Mouse (Mus musculus) MEL (cell line): ENCODE measurements around the gene Adamts10.

Experiments
- MYB ChIP-seq: IDR thresholded peaks from 2 replicates; pipeline ENCODE4 v1.6.1; 2011; ENCODE audit warnings: mild to moderate bottlenecking, low read depth, low read length, improper control_type of control experiment
- MYC ChIP-seq: IDR thresholded peaks from 2 replicates; pipeline ENCODE4 v1.6.1; 2011; ENCODE audit warnings: low read depth, mild to moderate bottlenecking, low read length, improper control_type of control experiment, moderate library complexity
- POLR2A ChIP-seq, 2 experiments: IDR thresholded peaks; 2 replicates each; pipeline ENCODE4 v1.6.1; 2011 to 2012; ENCODE audit warnings: low read length in 2 of 2, mild to moderate bottlenecking in 2 of 2, control low read depth in 1 of 2, improper control_type of control experiment in 1 of 2, low read depth in 1 of 2, moderate library complexity in 1 of 2; ENCODE audit not compliant: control insufficient read depth in 1 of 2, insufficient read depth in 1 of 2, poor library complexity in 1 of 2
- TBP ChIP-seq: IDR thresholded peaks from 2 replicates; pipeline ENCODE4 v1.8.0; 2011; ENCODE audit warnings: low read depth, low read length, improper control_type of control experiment

GRCm38 (mm10) chr17:33599836-33600475, 76.0 kb downstream of the Adamts10 start:
- no peak for TF ChIP-seq MYC
- no peak for TF ChIP-seq TBP
- TF ChIP-seq POLR2A (IDR thresholded peaks at IDR 0.05; ENCODE audit: control insufficient read depth in 1 of 2, insufficient read depth in 1 of 2, low read depth in 1 of 2, low read length in 2 of 2, poor library complexity in 1 of 2) = no peak
- TF ChIP-seq MYB = no peak
